Mouse (Mus musculus) midbrain, embryonic 15.5 days (tissue): ENCODE data around the gene Cfap46. TPM values are rescaled to one million over a fixed set of nuclear protein-coding genes. Genes with fewer than 3 reads are reported as not detected.
A peak's percentile ranks its signal among the peaks of the same experiment; 100 is the strongest.
"Not testable (repeated sequence)": the region's sequence is repeated elsewhere in the genome, so short reads cannot be mapped to it uniquely, and the experiment has no call there.

Experiments used
- ATAC-seq: fragments of 200-750 bp; cut with Nextera tagmentation; replicated peaks from 2 replicates; pipeline ENCODE4 v1.8.0; 2017; ENCODE audit warnings: moderate TSS enrichment
- H3K27ac ChIP-seq: fragments of 300-500 bp; sonication (generic); 2 replicates; pipeline ENCODE4 v1.5.1; 2015; ENCODE audit warnings: mild to moderate bottlenecking, inconsistent platforms
- H3K27me3 ChIP-seq: fragments of 300-500 bp; sonication (generic); replicated peaks from 2 replicates; pipeline ENCODE4 v1.6.1; 2015; ENCODE audit warnings: inconsistent platforms
- H3K36me3 ChIP-seq: fragments of 300-500 bp; sonication (generic); replicated peaks from 2 replicates; pipeline ENCODE4 v1.6.1; 2015; ENCODE audit warnings: inconsistent platforms
- H3K4me1 ChIP-seq: fragments of 300-500 bp; sonication (generic); 2 replicates; pipeline ENCODE4 v1.6.1; 2015; ENCODE audit warnings: inconsistent platforms
- H3K4me2 ChIP-seq: fragments of 300-500 bp; sonication (generic); 2 replicates; pipeline ENCODE4 v1.6.1; 2015; ENCODE audit warnings: inconsistent platforms, mild to moderate bottlenecking, moderate library complexity
- H3K4me3 ChIP-seq: fragments of 300-500 bp; sonication (generic); 2 replicates; pipeline ENCODE4 v1.5.1; 2015; ENCODE audit warnings: mild to moderate bottlenecking, inconsistent platforms
- H3K9ac ChIP-seq: fragments of 300-500 bp; sonication (generic); 2 replicates; pipeline ENCODE4 v1.6.1; 2015; ENCODE audit warnings: mild to moderate bottlenecking, inconsistent platforms
- H3K9me3 ChIP-seq: fragments of 300-500 bp; sonication (generic); 2 replicates; pipeline ENCODE4 v1.6.1; 2016; ENCODE audit warnings: inconsistent platforms
- WGBS: fragments of 180-500 bp; shearing (Covaris S2); methylation state at CpG from one replicate; pipeline ENCODE4 v1.1.7; 2015; ENCODE audit warnings: mixed read lengths; 5-methylcytosine and 5-hydroxymethylcytosine counted together
- polyA plus RNA-seq: library from polyadenylated mRNA; unstranded; fragments of >200 nt; fragmentation: Nextera tagmentation; extraction: Ambion mirVana; gene quantifications from 2 replicates; pipeline ENCODE4 v1.2.1, GENCODE M21; 2015

The Cfap46 gene
- polyA plus RNA-seq, 1 experiment from 2014 or later: 4.1 TPM

DNA sequence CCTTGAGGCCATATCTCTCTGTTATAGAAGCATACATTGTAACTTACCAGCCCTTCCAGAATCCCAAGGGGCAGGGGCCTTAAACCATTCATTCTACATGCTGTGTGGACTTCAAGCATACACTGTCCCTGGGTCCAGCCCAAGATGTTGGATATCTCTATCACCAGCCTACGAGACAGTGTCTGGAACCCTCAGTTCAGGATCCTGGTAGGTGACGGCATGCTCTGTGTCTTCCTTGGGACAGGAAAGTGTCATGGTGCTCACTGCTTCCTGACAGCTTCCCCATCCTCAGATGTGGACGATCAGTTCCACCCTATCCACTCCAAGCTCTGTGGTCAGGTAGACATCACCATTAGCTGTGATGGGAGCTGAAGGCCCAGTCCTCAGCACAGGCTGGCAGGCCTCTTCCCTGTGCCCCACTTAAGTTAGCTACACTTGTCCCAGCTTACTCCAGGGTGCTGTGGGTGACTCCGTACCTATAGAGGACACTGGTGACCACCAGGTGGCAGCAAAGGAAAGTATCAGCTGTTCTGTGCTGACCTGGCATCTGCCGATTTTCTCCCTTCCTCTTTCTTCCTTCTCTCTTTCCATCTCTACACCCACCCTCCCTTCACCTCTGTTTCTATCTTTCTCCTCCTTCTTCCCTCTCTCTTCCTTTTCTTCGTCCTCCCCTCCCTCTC, 19.7 kb upstream of the Cfap46 start:
- no peak overlapping the region for H3K27ac ChIP-seq
- peaks cover 13% of the 10 kb centered on the region; the same call in 1 of the 2 replicates for H3K4me1 ChIP-seq
- ATAC-seq: peak; percentile 89
- 35% methylated on average over 6 of the region's 6 CpGs for WGBS
- H3K4me2 ChIP-seq: no peak overlapping the region
- H3K9me3 ChIP-seq: no peaks in the 10 kb centered on the region
- H3K27me3 ChIP-seq: no peaks in the 10 kb centered on the region
- H3K36me3 ChIP-seq: no peaks in the 10 kb centered on the region
- no peak overlapping the region for H3K4me3 ChIP-seq
- no peak overlapping the region for H3K9ac ChIP-seq

- Histone ChIP-seq H3K36me3 (no peaks in the 10 kb centered on the region), H3K27ac (no peak overlapping the region), H3K4me1 (peaks cover 12% of the 10 kb centered on the region; the same call in 1 of the 2 replicates), H3K27me3 (no peaks in the 10 kb centered on the region), H3K4me3 (no peak overlapping the region), H3K9ac (no peak overlapping the region), H3K9me3 (no peaks in the 10 kb centered on the region), H3K4me2 (no peak overlapping the region)
- 36% methylated on average over 6 of the region's 6 CpGs for WGBS
- no peak for ATAC-seq
Measured at GRCm38 (mm10) chr7:139701651-139702301, 18.2 kb upstream of the Cfap46 start.

DNA sequence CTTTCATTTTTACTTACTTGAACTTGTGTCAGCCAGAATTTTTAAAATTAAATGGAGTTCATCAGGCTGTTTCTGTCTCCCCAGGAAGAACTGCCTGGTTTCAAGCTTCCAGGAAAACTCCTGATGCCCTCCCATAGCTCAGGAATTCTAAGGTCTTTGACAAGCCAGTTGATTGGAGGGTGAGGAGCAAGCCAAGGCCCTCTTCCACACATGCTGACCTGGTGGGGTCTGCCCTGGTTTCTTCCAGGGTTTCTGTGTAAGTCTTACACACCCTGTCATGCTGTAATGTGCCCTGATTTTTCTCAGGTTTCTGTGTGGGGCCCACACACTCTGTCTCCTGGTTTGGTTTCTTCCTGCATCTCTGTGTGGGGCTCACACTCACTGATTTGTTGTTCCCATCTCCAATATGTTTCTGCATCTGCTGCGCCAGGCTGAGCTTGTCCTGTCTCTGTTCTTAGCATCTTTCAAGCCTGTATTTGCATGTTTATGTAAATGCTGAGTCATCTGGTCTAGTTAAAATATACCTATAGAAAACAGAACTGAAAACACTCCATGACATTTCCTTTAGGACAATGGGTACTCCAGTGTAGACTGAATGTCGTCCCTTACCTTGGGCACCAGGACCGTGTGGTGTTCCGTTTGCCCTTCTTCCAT, 9.2 kb upstream of the Cfap46 start:
- Histone ChIP-seq H3K9me3 (no peaks in the 10 kb centered on the region), H3K27ac (no peak overlapping the region), H3K4me1 (no peaks in the 10 kb centered on the region), H3K4me2 (no peak overlapping the region), H3K36me3 (no peaks in the 10 kb centered on the region), H3K9ac (no peak overlapping the region), H3K4me3 (no peak overlapping the region), H3K27me3 (no peaks in the 10 kb centered on the region)
- no peak for ATAC-seq
- WGBS: 92% methylated on average over 4 of the region's 4 CpGs

DNA sequence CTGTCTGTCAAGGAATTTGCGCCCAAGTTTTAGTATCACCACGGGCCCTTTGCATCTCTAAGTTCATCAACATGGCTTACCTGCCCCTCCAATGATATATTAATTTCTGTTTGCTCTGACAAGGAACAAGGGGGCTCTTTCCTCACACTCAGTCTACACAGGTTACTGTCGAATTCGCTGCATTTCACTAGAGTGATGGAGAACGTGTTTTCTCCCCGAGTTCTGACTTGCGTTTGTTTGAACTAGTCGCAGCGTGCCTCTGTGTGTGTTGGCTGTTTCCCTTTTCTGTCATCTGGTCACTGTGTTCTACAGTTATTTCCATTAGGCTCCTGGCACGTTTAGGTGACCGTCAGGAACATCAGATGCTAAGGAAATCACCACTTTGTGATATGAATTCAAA, 8.6 kb upstream of the Cfap46 start:
- no peaks in the 10 kb centered on the region for H3K4me1 ChIP-seq
- ATAC-seq: no peak
- WGBS: 91% methylated on average over 11 of the region's 11 CpGs

GRCm38 (mm10) chr7:139685336-139685735, 1.7 kb upstream of the Cfap46 start:
- H3K27me3 ChIP-seq: no peaks in the 10 kb centered on the region; the same call in 1 of the 2 replicates
- peaks cover 10% of the 10 kb centered on the region for H3K4me1 ChIP-seq
- H3K27ac ChIP-seq: no peak overlapping the region
- H3K9ac ChIP-seq: no peak overlapping the region
- no peak for ATAC-seq
- H3K4me2 ChIP-seq: no peak overlapping the region
- no peaks in the 10 kb centered on the region for H3K9me3 ChIP-seq
- no peaks in the 10 kb centered on the region for H3K36me3 ChIP-seq
- H3K4me3 ChIP-seq: no peak overlapping the region

More for the DNA sequence above, 8.6 kb upstream of the Cfap46 start:
- Histone ChIP-seq H3K4me3 (no peak overlapping the region), H3K9me3 (no peaks in the 10 kb centered on the region), H3K27ac (no peak overlapping the region), H3K27me3 (no peaks in the 10 kb centered on the region), H3K9ac (no peak overlapping the region), H3K36me3 (no peaks in the 10 kb centered on the region), H3K4me2 (no peak overlapping the region)

GRCm38 (mm10) chr7:139684553-139684929, 924 bp upstream of the Cfap46 start:
- H3K9me3 ChIP-seq: no peaks in the 10 kb centered on the region
- peak overlapping the region; percentile 89 for H3K4me2 ChIP-seq
- peak overlapping the region; percentile 51 for H3K9ac ChIP-seq
- peaks cover 10% of the 10 kb centered on the region for H3K4me1 ChIP-seq
- H3K36me3 ChIP-seq: no peaks in the 10 kb centered on the region
- H3K27me3 ChIP-seq: peaks cover 4% of the 10 kb centered on the region; the same call in 1 of the 2 replicates
- peak overlapping the region; percentile 54 for H3K4me3 ChIP-seq
- WGBS: under 1% methylated on average over 14 of the region's 14 CpGs
- peak; percentile 89 for ATAC-seq
- peak overlapping the region; percentile 72 for H3K27ac ChIP-seq

DNA sequence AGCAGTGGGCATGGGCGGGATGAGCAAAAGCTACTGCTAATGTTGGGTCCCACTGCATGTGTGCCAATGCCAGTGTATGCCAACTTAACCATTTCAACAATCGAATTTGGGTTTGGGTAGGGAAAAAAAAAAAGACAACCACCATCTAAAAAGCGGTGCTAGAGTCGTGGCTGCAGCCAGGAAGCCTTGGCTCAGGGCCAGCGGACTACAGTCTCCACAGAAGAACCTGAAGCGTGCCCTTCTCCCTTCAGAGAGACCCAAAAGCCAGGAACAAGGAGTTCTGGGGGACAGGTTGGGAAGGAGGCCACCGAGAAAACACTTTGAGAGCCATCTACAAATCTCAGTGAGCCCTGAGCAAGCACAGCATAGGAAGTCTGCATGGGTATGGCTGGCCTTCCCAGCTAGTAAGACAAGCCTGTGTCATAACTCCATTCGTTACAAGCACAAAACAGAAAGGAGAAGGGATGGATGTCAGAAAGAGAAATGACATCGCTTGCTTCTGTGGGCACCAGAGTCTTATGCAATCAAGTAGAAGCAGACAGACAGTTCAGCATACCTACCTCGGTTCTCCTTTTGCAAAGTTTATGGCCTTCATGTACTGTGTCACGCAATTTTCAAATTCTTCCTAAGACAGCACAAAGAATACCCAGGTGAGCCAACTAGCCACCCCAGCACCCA, 1.6 kb downstream of the Cfap46 start:
- H3K4me1 ChIP-seq: peaks cover 10% of the 10 kb centered on the region
- no peak overlapping the region for H3K9ac ChIP-seq
- H3K27ac ChIP-seq: no peak overlapping the region
- H3K9me3 ChIP-seq: no peaks in the 10 kb centered on the region
- H3K4me3 ChIP-seq: no peak overlapping the region
- WGBS: 74% methylated on average over 11 of the region's 11 CpGs
- peaks cover 4% of the 10 kb centered on the region; the same call in 1 of the 2 replicates for H3K27me3 ChIP-seq
- H3K36me3 ChIP-seq: no peaks in the 10 kb centered on the region
- ATAC-seq: no peak
- no peak overlapping the region for H3K4me2 ChIP-seq

- no peak overlapping the region for H3K4me3 ChIP-seq
- H3K27me3 ChIP-seq: 0 out of 2 replicates have a peak, but pooled peaks cover 4% of the 10 kb centered on the region
- no peaks in the 10 kb centered on the region for H3K4me1 ChIP-seq
- H3K4me2 ChIP-seq: no peak overlapping the region
- H3K36me3 ChIP-seq: no peaks in the 10 kb centered on the region
- no peak overlapping the region for H3K27ac ChIP-seq
- H3K9me3 ChIP-seq: no peaks in the 10 kb centered on the region
- no peak overlapping the region for H3K9ac ChIP-seq
- WGBS: 75% methylated on average over 3 of the region's 3 CpGs
- no peak for ATAC-seq
Measured at GRCm38 (mm10) chr7:139676433-139676832, 7.2 kb downstream of the Cfap46 start.

DNA sequence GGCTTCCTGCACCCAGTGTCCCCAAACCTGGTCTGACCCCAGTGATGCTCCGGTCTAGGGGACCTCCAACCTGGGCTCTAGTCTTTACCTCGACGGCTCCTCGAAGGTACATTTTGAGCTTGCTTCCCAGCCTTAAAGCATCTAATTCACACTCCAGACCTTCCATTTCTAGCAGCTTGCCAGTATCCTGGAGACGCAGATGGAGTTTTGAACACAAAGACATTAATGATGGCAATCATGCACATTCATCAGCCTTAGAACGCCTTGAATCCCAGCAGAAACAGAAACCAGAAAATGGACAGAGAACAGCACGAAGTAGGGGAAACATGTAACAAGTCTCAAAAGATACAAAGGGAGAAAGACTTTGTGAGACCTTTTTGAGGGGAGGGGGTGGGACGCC, 16.7 kb downstream of the Cfap46 start:
- H3K4me1 ChIP-seq: no peaks in the 10 kb centered on the region
- no peak overlapping the region for H3K9ac ChIP-seq
- H3K27ac ChIP-seq: no peak overlapping the region
- no peak for ATAC-seq
- no peaks in the 10 kb centered on the region for H3K9me3 ChIP-seq
- no peak overlapping the region for H3K4me3 ChIP-seq
- no peaks in the 10 kb centered on the region for H3K36me3 ChIP-seq
- WGBS: 77% methylated on average over 8 of the region's 8 CpGs
- H3K4me2 ChIP-seq: no peak overlapping the region
- no peaks in the 10 kb centered on the region for H3K27me3 ChIP-seq

DNA sequence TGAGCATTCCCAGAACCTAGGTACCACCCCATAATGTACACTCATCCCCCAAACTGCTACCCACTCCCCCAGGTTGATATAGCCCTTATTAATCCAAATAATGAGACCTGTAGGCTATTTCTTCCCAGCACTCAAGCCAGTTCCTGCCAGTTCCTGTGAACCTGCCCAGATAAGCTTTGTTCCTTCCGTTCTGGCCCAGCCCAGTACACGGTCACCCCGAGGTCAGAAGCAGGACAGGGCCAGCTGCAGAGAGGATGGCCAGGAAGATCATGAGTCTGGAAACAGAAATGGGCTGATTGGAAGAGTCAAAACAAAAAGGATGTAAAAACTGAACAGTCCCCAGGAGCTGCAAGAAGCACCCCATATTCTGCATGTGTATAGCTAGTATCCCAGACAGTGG, 20.3 kb downstream of the Cfap46 start:
- no peak for ATAC-seq
- 85% methylated on average over 3 of the region's 3 CpGs for WGBS
- H3K4me3 ChIP-seq: no peak overlapping the region

DNA sequence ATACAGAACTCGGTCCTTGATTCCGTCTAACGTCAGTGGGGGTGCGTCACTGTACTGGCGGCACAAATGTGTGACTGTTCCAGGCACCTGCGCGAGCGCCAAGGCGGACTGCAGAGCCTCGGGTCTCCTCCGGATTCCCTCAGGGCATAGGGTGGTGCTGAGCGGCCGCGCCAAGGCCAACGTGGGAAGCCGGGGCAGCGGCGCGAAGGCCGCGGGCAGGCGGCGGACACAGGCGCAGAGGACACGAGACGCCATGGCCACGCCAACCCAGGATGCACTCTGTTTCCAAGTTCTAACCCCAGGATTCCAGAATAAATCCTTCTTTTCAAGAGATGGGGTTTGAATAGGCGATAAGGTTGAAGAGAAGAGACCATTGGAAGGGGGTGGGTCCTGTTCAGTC, 23.7 kb downstream of the Cfap46 start:
- not testable (repeated sequence) for H3K27me3 ChIP-seq, H3K27ac ChIP-seq, ATAC-seq, H3K4me3 ChIP-seq, H3K9me3 ChIP-seq, H3K9ac ChIP-seq, H3K4me1 ChIP-seq, H3K4me2 ChIP-seq, H3K36me3 ChIP-seq
- 88% methylated on average over 28 of the region's 28 CpGs for whole genome bisulfite sequencing

More for the DNA sequence above, 20.3 kb downstream of the Cfap46 start:
- no peak overlapping the region for H3K4me2 ChIP-seq
- H3K9ac ChIP-seq: no peak overlapping the region
- H3K27me3 ChIP-seq: no peaks in the 10 kb centered on the region
- H3K4me1 ChIP-seq: no peaks in the 10 kb centered on the region
- H3K27ac ChIP-seq: no peak overlapping the region
- H3K9me3 ChIP-seq: no peaks in the 10 kb centered on the region
- H3K36me3 ChIP-seq: no peaks in the 10 kb centered on the region

DNA sequence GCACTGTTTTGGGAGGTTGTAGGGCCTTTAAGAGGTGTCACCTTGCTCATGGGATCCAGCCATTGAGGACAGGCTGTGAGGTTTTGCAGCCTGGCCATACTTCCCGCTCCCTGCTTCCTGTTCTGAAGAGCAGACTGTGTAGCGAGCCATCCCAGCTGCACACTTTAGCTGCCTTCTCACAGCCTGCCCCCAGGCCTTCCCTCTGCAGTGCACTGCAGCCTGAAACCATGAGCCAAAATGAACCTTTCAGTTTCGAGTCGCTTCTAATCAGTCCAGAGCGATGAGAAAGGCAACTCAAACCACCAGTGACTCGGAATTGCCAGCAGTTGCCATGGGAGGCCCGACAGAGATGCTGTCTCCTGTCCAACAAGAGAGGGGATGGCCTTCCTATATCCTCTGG, 33.9 kb downstream of the Cfap46 start:
- Histone ChIP-seq H3K27ac (no peak overlapping the region), H3K9ac (no peak overlapping the region), H3K4me1 (no peaks in the 10 kb centered on the region), H3K9me3 (no peaks in the 10 kb centered on the region), H3K4me2 (no peak overlapping the region), H3K4me3 (no peak overlapping the region), H3K27me3 (no peaks in the 10 kb centered on the region), H3K36me3 (no peaks in the 10 kb centered on the region)
- ATAC-seq: no peak
- 77% methylated on average over 7 of the region's 7 CpGs for WGBS
